Mouse (Mus musculus): ENCODE data around the gene Itprid1.

- no peak for TF ChIP-seq CTCF (IDR thresholded peaks at IDR 0.05; ENCODE audit: low read depth)
- TF ChIP-seq EP300 (IDR thresholded peaks at IDR 0.05; ENCODE audit: low read depth), result no peak
These were observed 44.2 kb downstream of the Itprid1 start for GRCm38 (mm10) chr6:55880886-55881285.
